Mouse (Mus musculus) ovary, postnatal 36 days (tissue): ENCODE results near the gene Crkl.

Source experiments
- DNase-seq: peaks from one replicate; pipeline ENCODE4 v3.0.0; 2022; ENCODE audit warnings: low spot score, mixed read lengths

Gene Crkl

GRCm38 (mm10) chr16:17451541-17452372 is at the start of gene Crkl:
Gene Crkl, plus strand, starts transcription at chr16:17451987.
- peak; percentile 98 for DNase-seq

- DNase-seq: no peak
Observed at GRCm38 (mm10) chr16:17402855-17403254, 48.9 kb upstream of the Crkl start.

- DNase-seq: peak; percentile 63
Observed at GRCm38 (mm10) chr16:17405271-17405696, 46.5 kb upstream of the Crkl start.

GRCm38 (mm10) chr16:17405736-17406443 is 45.9 kb upstream of the Crkl start, which contains the start of the genes Snap29 and Pi4ka:
Gene Snap29, plus strand, starts transcription at chr16:17405986.
Gene Pi4ka, minus strand, starts transcription at chr16:17406314.
- DNase-seq: peak; percentile 100

GRCm38 (mm10) chr16:17406512-17407231 is 45.1 kb upstream of the Crkl start:
- DNase-seq: no peak

- DNase-seq: no peak
Observed at GRCm38 (mm10) chr16:17409046-17409445, 42.7 kb upstream of the Crkl start.

GRCm38 (mm10) chr16:17410209-17410608 is 41.6 kb upstream of the Crkl start:
- DNase-seq: no peak

GRCm38 (mm10) chr16:17423021-17423420 is 28.8 kb upstream of the Crkl start:
- DNase-seq: no peak

- no peak for DNase-seq
Observed at GRCm38 (mm10) chr16:17432576-17432975, 19.2 kb upstream of the Crkl start.

- no peak for DNase-seq
Observed at GRCm38 (mm10) chr16:17452373-17452715, 557 bp downstream of the Crkl start.

GRCm38 (mm10) chr16:17456901-17457300 is 5.1 kb downstream of the Crkl start:
- DNase-seq: no peak

- DNase-seq: no peak
Observed at GRCm38 (mm10) chr16:17460254-17460653, 8.5 kb downstream of the Crkl start.

GRCm38 (mm10) chr16:17461596-17461995 is 9.8 kb downstream of the Crkl start:
- no peak for DNase-seq

GRCm38 (mm10) chr16:17463184-17463583 is 11.4 kb downstream of the Crkl start:
- DNase-seq: no peak

GRCm38 (mm10) chr16:17466875-17467663 is 15.3 kb downstream of the Crkl start:
- DNase-seq: no peak

- DNase-seq: no peak
Observed at GRCm38 (mm10) chr16:17472498-17472897, 20.7 kb downstream of the Crkl start.

GRCm38 (mm10) chr16:17474091-17474490 is 22.3 kb downstream of the Crkl start:
- DNase-seq: no peak

- no peak for DNase-seq
Observed at GRCm38 (mm10) chr16:17474761-17475160, 23.0 kb downstream of the Crkl start.

GRCm38 (mm10) chr16:17475326-17475725 is 23.5 kb downstream of the Crkl start:
- DNase-seq: no peak

- no peak for DNase-seq
Observed at GRCm38 (mm10) chr16:17478331-17478943, 26.6 kb downstream of the Crkl start.

GRCm38 (mm10) chr16:17481465-17481864 is 29.7 kb downstream of the Crkl start:
- no peak for DNase-seq
